Mouse (Mus musculus) liver, postnatal 0 days (tissue): ENCODE data around the gene Apobec3.

Experiments used
- CTCF ChIP-seq: sonication (generic); IDR thresholded peaks from 2 replicates; pipeline ENCODE4 v1.5.1; 2016; ENCODE audit warnings: antibody characterized with exemption, low read depth
- EP300 ChIP-seq: IDR thresholded peaks from 2 replicates; pipeline ENCODE4 v1.6.1; 2016; ENCODE audit warnings: antibody characterized with exemption, low read depth, mild to moderate bottlenecking

GRCm38 (mm10) chr15:79939913-79940312, 48.5 kb downstream of the Apobec3 start:
- TF ChIP-seq EP300 (no peak), CTCF (no peak)
